Mouse (Mus musculus): Measurements from ENCODE around the gene Unc80.

DNA sequence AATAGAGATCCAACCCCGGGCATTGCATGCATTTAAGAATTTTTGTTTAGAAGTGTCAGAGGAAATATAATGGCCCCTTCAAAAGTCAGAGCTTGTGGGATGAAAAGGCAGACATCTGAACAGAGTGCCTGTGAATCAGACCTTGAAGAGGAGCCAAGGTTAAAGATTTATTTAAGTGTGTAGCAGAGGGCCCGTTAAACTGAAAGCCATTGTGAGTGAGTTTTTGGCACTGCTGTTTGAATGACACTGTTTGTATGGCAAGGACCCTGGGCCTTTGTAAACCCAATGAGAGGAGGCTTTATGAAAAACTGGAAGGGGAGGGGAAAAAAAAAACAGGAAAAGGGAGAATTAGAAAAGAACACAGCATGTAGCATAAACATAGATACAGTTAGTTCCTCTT, 170.0 kb downstream of the Unc80 start:
- TF ChIP-seq CTCF (IDR thresholded peaks at IDR 0.05; ENCODE audit: control insufficient read depth, insufficient read depth, insufficient replicate concordance, low read depth, low read length) (no peak), POLR2A (IDR thresholded peaks at IDR 0.05; ENCODE audit: control insufficient read depth, low read depth, low read length) (no peak)

All from testis, adult 2 months (tissue).